Mouse (Mus musculus) megakaryocyte, embryonic 14.5 days (primary cell): Measurements from ENCODE around the gene Saysd1. TPM values are rescaled to one million over a fixed set of nuclear protein-coding genes. Genes with fewer than 3 reads are reported as not detected.

ENCODE experiments used
- H3K27me3 ChIP-seq: replicated peaks from 2 replicates; pipeline ENCODE3; 2012; ENCODE audit warnings: inconsistent platforms
- H3K36me3 ChIP-seq: replicated peaks from 2 replicates; pipeline ENCODE3; 2012; ENCODE audit warnings: low read length, inconsistent platforms, mixed read lengths
- H3K4me1 ChIP-seq: 2 replicates; pipeline ENCODE4 v1.6.1; 2012; ENCODE audit warnings: inconsistent platforms
- H3K4me3 ChIP-seq: replicated peaks from 2 replicates; pipeline ENCODE3; 2012; ENCODE audit warnings: moderate library complexity, mild to moderate bottlenecking, inconsistent platforms
- H3K9me3 ChIP-seq: 2 replicates; pipeline ENCODE4 v1.6.1; 2012; ENCODE audit warnings: inconsistent platforms
- FLI1 ChIP-seq: IDR thresholded peaks from 2 replicates; pipeline ENCODE4 v1.6.1; 2012; ENCODE audit warnings: low read length, inconsistent platforms, mixed read lengths
- GATA1 ChIP-seq: IDR thresholded peaks from 3 replicates; pipeline ENCODE4 v1.6.1; 2012; ENCODE audit warnings: mixed read lengths, low read length, inconsistent platforms, borderline replicate concordance
- polyA plus RNA-seq: library from polyadenylated mRNA; stranded (reverse); fragments of >175 nt; gene quantifications from 2 replicates; pipeline ENCODE4 v1.2.3, GENCODE M21; 2012; ENCODE audit warnings: low replicate concordance; ENCODE audit not compliant: insufficient read depth

Gene Saysd1
- polyA plus RNA-seq, 1 experiment: 9.9 TPM

- TF ChIP-seq FLI1: no peak
- no peak for TF ChIP-seq GATA1
- Histone ChIP-seq H3K4me1 (peaks cover 37% of the 10 kb centered on the region), H3K36me3 (peaks cover 12% of the 10 kb centered on the region), H3K9me3 (no peaks in the 10 kb centered on the region), H3K4me3 (peak overlapping the region; percentile 94), H3K27me3 (peaks cover 2% of the 10 kb centered on the region)
These were observed 56.3 kb downstream of the Saysd1 start for GRCm38 (mm10) chr14:20081937-20082533.

GRCm38 (mm10) chr14:20081084-20081483 is 57.2 kb downstream of the Saysd1 start:
- H3K9me3 ChIP-seq: no peaks in the 10 kb centered on the region
- H3K36me3 ChIP-seq: peaks cover 13% of the 10 kb centered on the region
- peaks cover 2% of the 10 kb centered on the region for H3K27me3 ChIP-seq
- H3K4me3 ChIP-seq: no peak overlapping the region
- TF ChIP-seq FLI1: no peak
- no peak for TF ChIP-seq GATA1
- H3K4me1 ChIP-seq: peaks cover 37% of the 10 kb centered on the region

- Histone ChIP-seq H3K4me1 (peaks cover 21% of the 10 kb centered on the region), H3K9me3 (no peaks in the 10 kb centered on the region), H3K4me3 (no peak overlapping the region), H3K27me3 (no peaks in the 10 kb centered on the region), H3K36me3 (peaks cover 13% of the 10 kb centered on the region)
- TF ChIP-seq FLI1 (no peak), GATA1 (no peak)
These were observed 61.2 kb downstream of the Saysd1 start for GRCm38 (mm10) chr14:20077181-20077580.

- TF ChIP-seq FLI1: no peak
- TF ChIP-seq GATA1: no peak
- H3K36me3 ChIP-seq: peaks cover 12% of the 10 kb centered on the region
- H3K4me3 ChIP-seq: no peak overlapping the region
- H3K4me1 ChIP-seq: peaks cover 8% of the 10 kb centered on the region; the same call in 1 of the 2 replicates
- peaks cover 3% of the 10 kb centered on the region for H3K27me3 ChIP-seq
- no peaks in the 10 kb centered on the region for H3K9me3 ChIP-seq
These were observed 62.8 kb downstream of the Saysd1 start for GRCm38 (mm10) chr14:20075544-20075943.

GRCm38 (mm10) chr14:20074759-20075158 is 63.6 kb downstream of the Saysd1 start:
- Histone ChIP-seq H3K27me3 (peaks cover 3% of the 10 kb centered on the region), H3K4me3 (no peak overlapping the region), H3K9me3 (no peaks in the 10 kb centered on the region), H3K4me1 (peaks cover 4% of the 10 kb centered on the region; the same call in 1 of the 2 replicates), H3K36me3 (peaks cover 7% of the 10 kb centered on the region)
- TF ChIP-seq FLI1: no peak
- no peak for TF ChIP-seq GATA1

GRCm38 (mm10) chr14:20070629-20071028 is 67.7 kb downstream of the Saysd1 start:
- no peak overlapping the region for H3K4me3 ChIP-seq
- TF ChIP-seq FLI1 (no peak), GATA1 (no peak)
- no peaks in the 10 kb centered on the region for H3K4me1 ChIP-seq
- peaks cover 11% of the 10 kb centered on the region for H3K27me3 ChIP-seq
- H3K9me3 ChIP-seq: no peaks in the 10 kb centered on the region
- H3K36me3 ChIP-seq: no peaks in the 10 kb centered on the region

- no peak overlapping the region for H3K4me3 ChIP-seq
- H3K4me1 ChIP-seq: no peaks in the 10 kb centered on the region
- no peaks in the 10 kb centered on the region for H3K9me3 ChIP-seq
- H3K27me3 ChIP-seq: peaks cover 18% of the 10 kb centered on the region
- H3K36me3 ChIP-seq: no peaks in the 10 kb centered on the region
- TF ChIP-seq GATA1 (no peak), FLI1 (no peak)
These were observed 70.0 kb downstream of the Saysd1 start for GRCm38 (mm10) chr14:20068365-20068764.

- H3K27me3 ChIP-seq: peaks cover 19% of the 10 kb centered on the region
- no peaks in the 10 kb centered on the region for H3K9me3 ChIP-seq
- H3K4me3 ChIP-seq: no peak overlapping the region
- TF ChIP-seq FLI1: no peak
- TF ChIP-seq GATA1: no peak
- no peaks in the 10 kb centered on the region for H3K4me1 ChIP-seq
- H3K36me3 ChIP-seq: no peaks in the 10 kb centered on the region
These were observed 70.8 kb downstream of the Saysd1 start for GRCm38 (mm10) chr14:20067293-20068074.

- no peaks in the 10 kb centered on the region for H3K9me3 ChIP-seq
- TF ChIP-seq FLI1 (no peak), GATA1 (no peak)
- H3K4me3 ChIP-seq: no peak overlapping the region
- H3K4me1 ChIP-seq: no peaks in the 10 kb centered on the region
- peaks cover 19% of the 10 kb centered on the region for H3K27me3 ChIP-seq
- no peaks in the 10 kb centered on the region for H3K36me3 ChIP-seq
These were observed 73.6 kb downstream of the Saysd1 start for GRCm38 (mm10) chr14:20064771-20065170.

GRCm38 (mm10) chr14:20048481-20048835 is 89.9 kb downstream of the Saysd1 start:
- no peak for TF ChIP-seq GATA1
- TF ChIP-seq FLI1: no peak
- H3K27me3 ChIP-seq: peaks cover 50% of the 10 kb centered on the region

More at GRCm38 (mm10) chr14:20048481-20048835, 89.9 kb downstream of the Saysd1 start:
- Histone ChIP-seq H3K4me3 (no peak overlapping the region), H3K4me1 (peaks cover 3% of the 10 kb centered on the region; the same call in 1 of the 2 replicates), H3K36me3 (no peaks in the 10 kb centered on the region), H3K9me3 (no peaks in the 10 kb centered on the region)
